Mouse (Mus musculus) CH12F3 (cell line): Measurements from ENCODE around the gene Pdlim3.

Experiments
- in situ Hi-C: fragments of 300-500 bp; cut with MboI; formaldehyde crosslinking; loops from 2 replicates; pipeline ENCODE4 v1.14.3; 2020; ENCODE audit warnings: low sequenced_read_pairs

The Pdlim3 gene

DNA sequence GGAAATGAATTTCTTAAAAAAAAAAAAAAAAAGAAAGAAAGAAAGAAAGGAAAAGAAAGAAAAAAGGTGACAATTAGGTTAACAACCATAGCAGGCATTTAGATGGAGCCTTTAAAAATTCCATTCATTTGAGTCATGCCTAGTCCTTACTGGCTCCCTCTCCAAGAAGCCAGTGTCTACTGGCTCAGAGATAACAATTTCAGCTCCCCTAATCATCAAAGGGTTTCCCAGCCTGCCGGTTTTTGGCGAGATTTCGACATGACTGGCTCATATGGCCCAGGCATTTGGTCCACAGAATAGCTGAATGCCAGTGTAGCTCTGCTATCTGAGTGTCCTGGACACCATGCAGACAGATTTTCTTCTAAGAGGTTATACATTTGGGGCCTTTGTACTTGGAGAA lies 18.4 kb downstream of the Pdlim3 start:
- in situ Hi-C loops = no loop called here

DNA sequence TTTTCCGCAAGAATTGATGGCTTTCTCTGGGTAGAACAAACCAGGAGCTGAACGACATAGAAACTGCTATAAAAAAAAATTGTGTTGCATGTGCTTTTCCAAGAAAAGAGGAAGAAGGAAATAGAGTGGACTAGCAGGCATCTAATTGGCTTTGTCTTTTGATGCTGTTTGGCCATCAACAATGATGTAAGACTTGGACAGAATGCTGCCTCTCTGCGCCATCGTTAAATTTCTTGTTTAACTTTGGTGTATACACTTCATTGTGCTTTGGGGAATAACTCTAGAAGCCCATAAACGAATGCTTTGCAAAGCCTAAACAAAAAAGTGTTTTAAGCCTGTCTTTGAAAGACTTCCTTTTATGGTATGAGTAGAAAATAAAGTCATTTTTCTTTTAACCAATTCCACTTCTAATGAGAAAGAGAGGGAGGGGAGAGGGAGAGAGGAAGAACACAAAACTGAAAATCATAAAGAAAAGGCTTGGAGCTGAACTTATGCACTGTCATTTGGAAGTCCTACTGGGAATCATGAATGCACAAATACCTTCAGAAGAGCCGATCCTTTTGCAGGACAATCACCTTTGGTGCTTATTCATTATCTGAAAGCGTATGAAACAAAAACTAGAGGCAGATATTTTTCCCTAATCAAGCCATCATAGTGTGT lies 20.5 kb downstream of the Pdlim3 start:
- in situ Hi-C loops = no loop called here

DNA sequence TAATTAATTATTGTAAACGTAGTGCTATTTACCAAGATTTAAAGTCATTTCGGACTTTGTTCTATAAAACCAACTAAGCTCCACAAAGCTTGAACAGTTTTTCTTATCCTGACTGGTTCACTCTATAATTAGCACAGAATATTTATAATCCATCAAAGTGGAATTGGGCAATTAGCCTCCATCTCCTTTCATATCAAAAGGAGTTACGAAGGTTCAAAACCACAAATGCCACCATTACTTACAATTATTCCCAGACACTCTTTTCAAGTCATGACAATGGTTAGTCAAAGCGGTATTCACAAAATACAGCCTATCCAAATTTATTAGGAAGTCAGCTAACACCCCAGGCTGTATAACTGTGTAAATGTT lies 21.0 kb downstream of the Pdlim3 start:
- in situ Hi-C loops = no loop called here

DNA sequence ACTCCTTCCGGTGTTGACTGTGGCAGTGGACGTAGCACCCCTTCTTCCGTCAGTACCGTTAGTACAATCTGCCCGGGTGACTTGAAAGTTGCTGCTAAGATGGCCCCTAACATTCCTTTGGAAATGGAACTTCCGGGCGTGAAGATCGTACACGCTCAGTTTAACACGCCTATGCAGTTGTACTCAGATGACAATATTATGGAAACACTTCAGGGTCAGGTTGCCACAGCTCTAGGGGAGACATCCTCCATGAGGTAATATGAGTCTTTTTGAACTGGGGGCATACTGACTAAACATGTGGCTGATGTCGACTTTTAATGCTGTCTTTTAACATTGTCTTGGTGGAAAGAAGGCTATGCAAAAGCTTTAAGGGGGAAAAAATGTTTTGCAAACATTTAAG lies 28.4 kb downstream of the Pdlim3 start:
- in situ Hi-C loops = no loop called here

DNA sequence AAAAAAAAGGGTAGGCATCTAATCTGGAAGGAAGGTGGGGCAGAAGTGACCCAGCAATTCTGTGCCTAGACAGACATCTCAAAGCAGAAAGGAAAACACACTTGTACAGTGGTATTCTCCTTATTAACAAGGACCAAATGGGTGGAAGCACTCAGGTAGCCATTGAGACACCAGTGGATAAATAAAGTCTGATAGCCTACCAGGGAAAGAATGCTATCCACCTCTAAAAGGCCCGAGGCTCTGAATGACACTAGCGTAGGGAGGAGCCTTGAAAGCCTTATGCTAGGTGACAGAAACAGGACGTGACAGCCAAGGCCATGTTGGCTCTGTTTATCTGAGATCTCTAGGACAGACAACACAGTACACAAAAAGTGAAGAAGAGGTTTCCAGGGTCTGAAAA lies 31.2 kb downstream of the Pdlim3 start:
- in situ Hi-C loops = no loop called here

DNA sequence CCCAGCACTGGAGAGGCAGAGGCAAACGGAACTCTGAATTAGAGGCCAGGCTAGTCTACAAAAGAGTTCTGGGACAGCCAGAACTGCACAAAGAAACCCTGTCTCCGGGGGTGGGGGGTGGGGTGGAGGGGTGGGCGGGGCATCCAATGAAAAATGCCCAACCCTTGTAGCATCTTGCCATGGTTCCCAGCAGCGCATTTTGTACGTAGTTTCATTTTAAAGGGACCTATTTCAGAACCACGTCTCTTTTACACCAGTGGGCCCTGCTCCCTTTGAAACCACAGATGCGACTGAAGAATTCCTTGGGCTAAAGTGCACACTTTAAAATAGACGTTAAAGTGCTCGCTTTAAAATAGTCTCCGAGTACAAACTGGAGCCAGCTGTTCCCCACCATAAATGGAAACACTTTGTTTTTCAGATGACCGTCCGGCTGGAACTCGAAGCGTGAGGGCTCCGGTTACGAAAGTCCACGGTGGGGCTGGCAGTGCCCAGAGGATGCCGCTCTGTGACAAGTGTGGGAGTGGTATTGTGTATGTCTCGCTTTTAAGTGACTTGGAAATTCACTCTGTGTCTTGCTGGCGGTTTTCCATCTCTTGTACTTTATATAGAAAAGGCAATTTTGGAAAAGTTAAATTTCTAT lies 31.9 kb downstream of the Pdlim3 start:
- in situ Hi-C loops = no loop called here

DNA sequence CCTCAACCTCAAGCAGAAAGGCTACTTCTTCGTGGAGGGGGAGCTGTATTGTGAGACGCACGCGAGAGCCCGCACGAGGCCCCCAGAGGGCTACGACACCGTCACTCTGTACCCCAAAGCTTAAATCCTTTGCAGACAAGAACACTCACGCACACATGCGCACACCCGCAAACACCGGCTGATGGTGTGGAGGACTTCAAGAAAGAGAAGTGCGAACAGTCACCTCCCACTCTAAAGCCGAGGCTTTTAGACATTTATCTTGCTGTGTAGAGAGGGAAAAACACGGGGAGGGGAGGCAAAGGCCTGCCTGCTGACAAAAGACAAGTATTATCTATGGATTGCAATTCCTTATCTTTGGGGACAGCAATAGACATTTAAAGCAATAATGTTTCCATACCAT lies 33.6 kb downstream of the Pdlim3 start:
- in situ Hi-C loops = no loop called here

DNA sequence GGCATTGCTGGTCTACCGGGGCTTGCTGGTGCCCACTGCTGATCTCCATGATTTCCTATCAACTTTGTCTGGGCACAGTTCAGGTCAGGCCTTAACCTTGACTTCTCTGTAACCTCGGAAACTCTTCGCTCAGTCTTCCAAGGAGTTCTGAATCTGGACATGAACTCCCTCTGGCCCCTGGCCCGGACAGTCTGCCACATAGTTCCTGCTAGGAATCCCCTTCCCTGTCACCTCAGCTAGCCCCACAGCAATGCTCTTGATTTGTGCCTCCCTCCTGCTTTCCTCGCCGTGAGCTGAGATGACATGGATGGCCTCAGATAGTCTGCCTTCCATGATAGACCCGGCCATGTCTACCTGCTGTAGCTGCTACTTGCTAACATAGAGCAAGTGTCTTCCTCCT lies 35.1 kb downstream of the Pdlim3 start:
- in situ Hi-C loops = no loop called here

DNA sequence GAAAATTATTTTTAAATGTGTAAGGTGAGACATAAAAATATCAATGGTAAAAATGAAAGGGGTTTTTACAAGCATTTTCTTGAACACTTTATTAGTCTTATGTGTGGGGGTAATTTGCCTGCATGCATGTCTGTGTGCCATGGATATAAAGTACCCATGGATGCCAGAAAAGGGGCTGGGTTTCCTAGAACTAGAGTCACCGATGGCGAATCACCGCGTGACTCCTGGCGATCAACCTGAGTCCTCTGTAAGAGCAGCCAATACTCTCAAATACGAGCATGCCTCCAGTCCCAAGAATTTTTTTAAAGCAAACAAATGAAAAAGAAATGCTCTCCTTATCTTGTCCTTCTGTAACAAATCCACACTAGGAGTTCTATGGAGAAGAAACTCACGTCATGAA lies 36.9 kb downstream of the Pdlim3 start:
- in situ Hi-C loops = no loop called here

DNA sequence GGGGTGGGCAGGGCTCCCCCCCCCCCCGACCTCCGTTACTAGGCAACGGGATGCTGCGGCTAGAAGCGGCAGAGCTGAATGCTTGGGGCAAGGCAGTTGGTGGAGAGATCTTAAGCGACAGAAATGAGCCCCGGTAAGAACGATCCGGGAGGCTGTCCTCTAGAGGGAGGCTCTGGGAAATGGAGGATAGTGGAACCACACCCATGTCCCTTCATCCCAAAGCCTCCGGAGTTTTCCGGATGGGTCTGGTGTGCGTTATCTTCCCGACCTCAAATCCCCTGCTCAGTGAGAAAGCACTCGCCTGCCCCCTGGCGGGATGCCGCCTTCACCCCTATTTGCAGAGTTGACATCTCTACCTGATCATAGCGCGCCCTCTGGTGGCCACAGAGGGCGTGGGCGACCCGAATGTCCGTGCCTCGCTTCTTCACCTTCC lies 49.3 kb downstream of the Pdlim3 start, which contains the start of gene Ccdc110:
Ccdc110 (plus strand) TSS at position 38 of the 433 bp plus-strand sequence.
- in situ Hi-C loops = loop anchor here (5.0 kb wide), 1 partner anchor 117 kb away; no protein-coding TSS in a partner anchor

DNA sequence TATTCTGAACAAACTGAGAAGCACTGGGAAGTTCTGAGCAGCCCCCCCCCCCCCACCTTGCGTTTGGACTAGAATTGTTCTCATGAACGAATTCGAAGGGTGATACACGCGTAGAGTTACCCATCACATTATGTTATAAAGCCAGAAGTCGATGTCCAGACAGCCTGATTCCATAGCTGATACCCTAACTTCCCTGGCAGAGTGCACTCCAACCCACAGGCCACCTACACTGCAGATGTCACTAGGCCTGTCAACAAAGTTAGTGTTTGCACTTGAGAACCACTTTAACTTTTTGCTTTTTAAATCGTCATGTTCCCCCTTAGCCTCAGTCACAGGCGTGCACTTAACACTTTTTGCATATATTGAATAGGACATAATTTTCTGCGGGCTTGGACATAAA lies 51.7 kb downstream of the Pdlim3 start:
- in situ Hi-C loops = no loop called here

DNA sequence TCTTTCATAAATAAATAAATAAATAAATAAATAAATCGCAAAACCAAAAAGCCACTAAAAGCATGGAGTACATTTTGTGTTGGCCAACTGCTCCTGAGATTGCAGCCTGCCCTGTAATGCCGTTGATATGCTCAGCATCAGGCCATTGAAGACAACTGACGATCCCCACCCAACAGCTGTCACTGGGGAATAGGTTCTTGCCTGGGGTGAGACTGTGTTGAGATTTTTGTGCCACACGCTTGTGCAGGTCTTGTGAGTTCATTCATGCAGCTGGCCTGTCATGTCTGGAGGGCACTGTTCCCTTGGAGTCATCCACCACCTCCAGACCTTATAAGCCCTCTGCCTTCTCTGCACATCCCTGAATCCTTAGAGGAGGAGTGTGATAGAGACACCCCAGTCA lies 61.0 kb downstream of the Pdlim3 start:
- in situ Hi-C loops = no loop called here

DNA sequence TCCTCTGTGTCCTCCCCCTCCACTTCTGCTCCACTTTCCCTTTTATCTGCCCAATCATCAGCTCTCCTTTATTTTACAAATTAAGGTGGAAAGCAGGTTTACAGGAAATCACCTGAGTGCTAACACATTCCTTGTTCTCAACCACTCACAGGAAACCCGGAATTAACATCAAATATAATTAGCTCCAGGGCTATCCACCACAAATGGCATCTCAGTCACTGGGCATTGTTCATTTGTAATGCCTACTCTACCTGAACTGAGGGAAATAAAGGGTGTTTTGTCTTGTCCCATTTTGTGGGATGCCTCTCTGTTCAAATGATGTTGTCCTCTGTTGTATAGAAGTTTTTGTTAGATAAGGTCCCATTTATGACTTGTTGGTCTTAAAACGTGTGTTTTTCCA lies 65.4 kb downstream of the Pdlim3 start:
- in situ Hi-C loops = no loop called here
